Mouse (Mus musculus) forebrain, embryonic 11.5 days (tissue): ENCODE measurements around the gene Zfp428. TPM values are rescaled to one million over a fixed set of nuclear protein-coding genes. Genes with fewer than 3 reads are reported as not detected.

ENCODE experiments used
- ATAC-seq: fragments of 200-750 bp; cut with Nextera tagmentation; replicated peaks from 2 replicates; pipeline ENCODE4 v1.8.0; 2017; ENCODE audit warnings: moderate TSS enrichment; ENCODE audit not compliant: low FRiP score
- DNase-seq: peaks from one replicate; pipeline ENCODE4 v3.0.0-alpha.2; 2017; ENCODE audit warnings: low spot score
- H3K27ac ChIP-seq: fragments of 300-500 bp; sonication (generic); 2 replicates; pipeline ENCODE4 v1.5.1; 2014; ENCODE audit warnings: low read depth, low read length
- H3K27me3 ChIP-seq: fragments of 300-500 bp; sonication (generic); 2 replicates; pipeline ENCODE4 v1.6.1; 2014; ENCODE audit warnings: mild to moderate bottlenecking, low read length, mixed read lengths; ENCODE audit not compliant: control insufficient read depth, insufficient read depth
- H3K36me3 ChIP-seq: fragments of 300-500 bp; sonication (generic); 2 replicates; pipeline ENCODE4 v1.6.1; 2014; ENCODE audit warnings: mild to moderate bottlenecking, low read length, moderate library complexity, mixed read lengths; ENCODE audit not compliant: control insufficient read depth, insufficient read depth
- H3K4me1 ChIP-seq: fragments of 300-500 bp; sonication (generic); replicated peaks from 2 replicates; pipeline ENCODE4 v1.6.1; 2014; ENCODE audit warnings: low read length, mixed read lengths; ENCODE audit not compliant: control insufficient read depth, insufficient read depth
- H3K4me2 ChIP-seq: fragments of 300-500 bp; sonication (generic); 2 replicates; pipeline ENCODE4 v1.6.1; 2014; ENCODE audit warnings: low read depth, mild to moderate bottlenecking, low read length, moderate library complexity, mixed read lengths; ENCODE audit not compliant: severe bottlenecking
- H3K4me3 ChIP-seq: fragments of 300-500 bp; sonication (generic); 2 replicates; pipeline ENCODE4 v1.5.1; 2014; ENCODE audit warnings: low read depth, low read length
- H3K9ac ChIP-seq: fragments of 300-500 bp; sonication (generic); 2 replicates; pipeline ENCODE4 v1.6.1; 2014; ENCODE audit warnings: low read length
- H3K9me3 ChIP-seq: fragments of 300-500 bp; sonication (generic); 2 replicates; pipeline ENCODE4 v1.6.1; 2016; ENCODE audit warnings: low read length, mixed read lengths; ENCODE audit not compliant: control insufficient read depth
- WGBS: fragments of 180-500 bp; shearing (Covaris S2); extraction: QIAGEN DNeasy Blood & Tissue Kit; methylation state at CpG from one replicate; pipeline ENCODE4 v1.1.7; 2014; 5-methylcytosine and 5-hydroxymethylcytosine counted together
- polyA plus RNA-seq: library from polyadenylated mRNA; unstranded; fragments of >200 nt; fragmentation: Nextera tagmentation; extraction: Ambion mirVana; gene quantifications from 2 replicates; pipeline ENCODE4 v1.2.1, GENCODE M21; 2014

Gene Zfp428
- polyA plus RNA-seq, 1 experiment from 2014 or later: 109 TPM

DNA sequence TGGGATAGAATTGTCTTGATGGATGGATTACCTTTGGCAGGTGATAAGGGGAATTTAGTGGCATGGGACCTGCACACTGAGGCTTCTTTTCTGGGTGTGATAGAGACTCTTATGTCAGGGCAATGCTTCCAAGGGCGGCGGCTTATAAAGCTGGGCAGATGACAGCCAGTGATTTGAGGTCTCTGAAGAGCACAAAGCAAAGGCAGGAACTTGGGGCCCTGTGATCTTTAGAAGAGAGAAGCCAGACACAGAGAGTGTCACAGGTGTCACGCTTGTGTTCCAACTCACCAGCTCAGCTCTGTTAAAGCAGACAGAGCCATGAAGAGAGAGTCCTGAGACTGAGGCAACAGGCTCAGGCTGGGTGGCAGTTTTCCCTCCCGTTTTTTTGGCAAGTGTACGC lies 38.9 kb upstream of the Zfp428 start:
- H3K4me3 ChIP-seq: no peak overlapping the region
- no peak overlapping the region for H3K27ac ChIP-seq
- no peaks in the 10 kb centered on the region for H3K27me3 ChIP-seq
- DNase-seq (no peak), ATAC-seq (no peak)
- no peaks in the 10 kb centered on the region; the same call in 1 of the 2 replicates for H3K4me1 ChIP-seq
- H3K9me3 ChIP-seq: peaks cover 4% of the 10 kb centered on the region; the same call in 1 of the 2 replicates
- H3K9ac ChIP-seq: no peak overlapping the region
- H3K36me3 ChIP-seq: no peaks in the 10 kb centered on the region
- H3K4me2 ChIP-seq: no peak overlapping the region
- 88% methylated on average over 5 of the region's 5 CpGs for WGBS

DNA sequence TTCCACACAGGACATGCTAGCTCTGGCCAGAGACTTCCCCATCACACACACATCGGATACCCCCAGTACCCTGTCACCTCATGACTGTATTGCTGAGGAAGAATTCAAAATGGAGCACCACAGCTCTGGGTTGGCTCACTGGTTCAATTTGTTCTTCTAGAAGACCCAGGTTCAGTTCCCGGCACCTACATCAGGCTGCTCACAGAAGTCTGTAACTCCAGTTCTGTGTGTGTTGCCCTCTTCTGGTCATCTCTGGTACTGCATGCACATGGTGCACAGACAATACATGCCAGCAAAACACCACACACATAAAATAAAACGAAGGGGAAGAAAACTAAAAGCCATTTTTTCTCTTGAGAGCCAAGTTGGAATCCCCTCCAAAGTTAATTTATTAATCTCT lies 37.7 kb upstream of the Zfp428 start:
- ATAC-seq (no peak), DNase-seq (no peak)
- no peak overlapping the region for H3K27ac ChIP-seq
- no peak overlapping the region for H3K9ac ChIP-seq
- no peak overlapping the region for H3K4me3 ChIP-seq
- WGBS: 87% methylated on average over 3 of the region's 3 CpGs
- no peaks in the 10 kb centered on the region for H3K27me3 ChIP-seq
- H3K4me1 ChIP-seq: no peaks in the 10 kb centered on the region
- no peaks in the 10 kb centered on the region for H3K36me3 ChIP-seq
- H3K4me2 ChIP-seq: no peak overlapping the region
- H3K9me3 ChIP-seq: peaks cover 4% of the 10 kb centered on the region; the same call in 1 of the 2 replicates

DNA sequence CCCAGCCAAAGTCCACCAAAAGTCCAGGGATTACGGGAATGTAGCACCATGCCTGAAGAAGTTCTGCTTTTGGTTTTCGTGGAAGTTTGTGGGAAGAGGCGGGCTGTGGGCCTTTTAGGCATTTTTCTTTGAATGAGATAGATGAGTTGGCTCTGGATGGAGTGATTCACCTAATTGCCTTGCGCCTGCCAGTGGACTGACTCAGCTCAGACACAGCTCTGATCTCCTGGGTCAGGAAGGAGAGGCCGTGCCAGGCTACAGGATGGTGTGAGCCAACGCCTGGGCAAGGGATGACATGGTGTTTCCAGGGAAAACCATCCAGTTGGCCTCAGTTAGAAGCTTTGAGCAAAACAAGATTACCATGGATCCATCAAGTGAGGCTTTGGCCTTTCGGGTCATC lies 36.5 kb upstream of the Zfp428 start:
- H3K27me3 ChIP-seq: no peaks in the 10 kb centered on the region
- H3K36me3 ChIP-seq: no peaks in the 10 kb centered on the region
- no peak overlapping the region for H3K9ac ChIP-seq
- H3K27ac ChIP-seq: no peak overlapping the region
- 96% methylated on average over 7 of the region's 7 CpGs for WGBS
- H3K4me2 ChIP-seq: no peak overlapping the region
- H3K4me3 ChIP-seq: no peak overlapping the region
- no peak for ATAC-seq
- H3K9me3 ChIP-seq: peaks cover 4% of the 10 kb centered on the region; the same call in 1 of the 2 replicates
- H3K4me1 ChIP-seq: no peaks in the 10 kb centered on the region
- DNase-seq: no peak

DNA sequence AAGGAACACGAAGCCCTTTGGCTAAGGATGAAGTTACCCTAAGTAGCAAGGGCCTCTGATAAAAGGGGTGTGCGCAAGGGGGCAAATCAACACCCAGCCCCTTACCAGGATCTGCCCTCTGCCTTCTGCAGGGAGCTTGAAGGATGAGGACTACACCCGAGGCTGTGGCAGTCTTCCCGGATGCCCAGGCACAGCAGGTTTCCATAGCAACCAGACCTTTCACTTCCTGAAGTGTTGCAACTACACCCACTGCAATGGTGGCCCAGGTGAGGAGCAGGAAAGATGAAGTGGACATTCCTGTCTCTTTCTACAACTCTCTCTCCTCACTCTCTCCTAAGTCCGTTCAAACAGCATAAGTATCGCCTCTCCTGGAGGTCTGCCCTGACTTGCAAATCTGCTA lies 34.4 kb upstream of the Zfp428 start:
- Histone ChIP-seq H3K36me3 (no peaks in the 10 kb centered on the region), H3K9me3 (peaks cover 4% of the 10 kb centered on the region; the same call in 1 of the 2 replicates), H3K9ac (no peak overlapping the region), H3K4me1 (no peaks in the 10 kb centered on the region), H3K4me3 (no peak overlapping the region), H3K27me3 (no peaks in the 10 kb centered on the region), H3K27ac (no peak overlapping the region), H3K4me2 (no peak overlapping the region)
- ATAC-seq (no peak), DNase-seq (no peak)
- 82% methylated on average over 6 of the region's 6 CpGs for WGBS

DNA sequence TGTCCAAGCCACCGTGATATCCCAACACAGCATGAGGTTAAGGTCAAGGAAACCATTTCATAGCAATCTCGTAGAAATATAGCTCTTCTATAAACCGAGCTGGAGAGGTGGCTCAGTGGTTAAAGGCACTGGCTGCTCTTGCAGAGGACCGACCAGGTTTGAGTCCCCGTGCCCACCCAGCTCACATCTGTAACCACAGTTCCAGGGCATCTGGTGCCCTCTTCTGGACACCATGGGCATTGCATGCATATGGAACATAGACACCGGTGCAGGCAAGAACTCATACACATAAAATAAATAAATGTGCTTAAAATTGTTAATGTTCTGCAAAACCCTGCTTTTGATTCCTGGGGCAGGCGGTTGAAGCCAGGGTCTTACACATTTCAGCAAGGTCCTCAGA lies 33.9 kb upstream of the Zfp428 start:
- Histone ChIP-seq H3K4me1 (no peaks in the 10 kb centered on the region), H3K4me2 (no peak overlapping the region), H3K27ac (no peak overlapping the region), H3K9me3 (peaks cover 4% of the 10 kb centered on the region; the same call in 1 of the 2 replicates), H3K36me3 (no peaks in the 10 kb centered on the region), H3K4me3 (no peak overlapping the region), H3K27me3 (no peaks in the 10 kb centered on the region), H3K9ac (no peak overlapping the region)
- 71% methylated on average over 7 of the region's 7 CpGs for WGBS
- ATAC-seq (no peak), DNase-seq (peak; percentile 72)

DNA sequence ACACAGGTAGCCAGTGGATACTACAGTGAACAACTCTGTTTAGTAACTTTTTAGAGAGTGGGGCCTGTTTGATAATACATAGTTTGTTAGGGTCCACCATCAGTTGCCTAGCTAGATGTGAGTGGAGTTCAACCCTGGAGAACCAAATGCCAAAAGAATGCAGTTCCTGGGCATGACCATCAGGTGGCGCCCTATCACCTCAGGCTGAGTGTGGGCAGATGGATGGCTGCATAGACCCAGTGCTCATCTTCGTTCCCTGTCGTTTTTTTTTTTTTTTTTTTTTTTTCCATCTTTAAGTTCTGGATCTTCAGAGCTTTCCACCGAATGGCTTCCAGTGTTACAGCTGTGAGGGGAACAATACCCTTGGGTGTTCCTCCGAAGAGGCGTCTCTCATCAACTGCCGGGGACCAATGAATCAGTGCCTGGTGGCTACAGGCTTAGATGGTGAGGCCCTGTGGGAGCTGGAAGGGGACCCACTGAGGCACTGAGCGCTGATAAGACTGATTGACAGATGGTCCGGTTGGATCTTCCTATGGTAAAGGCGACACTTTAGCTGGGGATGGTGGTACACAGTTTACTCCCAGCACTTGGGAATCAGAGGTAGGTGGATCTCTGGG lies 32.8 kb upstream of the Zfp428 start:
- Histone ChIP-seq H3K27me3 (no peaks in the 10 kb centered on the region), H3K9ac (no peak overlapping the region), H3K4me2 (no peak overlapping the region), H3K9me3 (peaks cover 4% of the 10 kb centered on the region; the same call in 1 of the 2 replicates), H3K4me3 (no peak overlapping the region), H3K4me1 (no peaks in the 10 kb centered on the region), H3K36me3 (no peaks in the 10 kb centered on the region), H3K27ac (no peak overlapping the region)
- WGBS: 52% methylated on average over 10 of the region's 10 CpGs
- peak; percentile 88 for DNase-seq
- ATAC-seq: peak; percentile 70

DNA sequence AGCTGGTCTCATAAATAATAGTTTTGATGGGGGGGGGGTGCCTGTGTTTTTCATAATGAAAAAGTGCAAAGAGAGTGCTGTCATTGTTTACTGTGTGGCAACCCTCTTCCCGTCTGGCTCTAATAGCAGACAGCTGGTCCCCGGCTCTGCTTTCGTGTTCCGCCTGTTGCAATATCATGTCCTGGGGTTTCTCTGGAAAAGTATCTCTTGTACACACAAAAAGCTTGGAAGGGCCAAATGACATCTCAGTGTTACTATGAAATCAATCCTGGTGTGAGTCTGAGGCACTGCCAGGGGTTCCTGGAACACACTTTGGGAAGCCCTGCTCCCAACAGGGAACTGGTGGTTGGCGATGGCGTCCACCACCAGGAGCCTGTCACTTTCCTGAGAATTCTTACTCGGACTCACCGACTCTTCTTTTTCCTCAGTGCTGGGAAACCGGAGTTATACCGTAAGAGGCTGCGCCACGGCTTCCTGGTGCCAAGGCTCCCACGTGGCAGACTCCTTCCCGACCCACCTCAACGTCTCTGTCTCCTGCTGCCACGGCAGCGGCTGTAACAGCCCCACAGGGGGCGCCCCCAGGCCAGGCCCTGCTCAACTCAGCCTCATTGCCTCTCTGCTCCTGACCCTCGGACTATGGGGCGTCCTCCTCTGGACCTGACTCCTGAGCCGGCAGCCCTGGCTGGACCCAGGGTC lies 31.8 kb upstream of the Zfp428 start:
- Histone ChIP-seq H3K4me1 (no peaks in the 10 kb centered on the region), H3K9me3 (no peaks in the 10 kb centered on the region), H3K27ac (no peak overlapping the region), H3K9ac (no peak overlapping the region), H3K4me2 (no peak overlapping the region), H3K27me3 (no peaks in the 10 kb centered on the region), H3K36me3 (no peaks in the 10 kb centered on the region), H3K4me3 (no peak overlapping the region)
- ATAC-seq (no peak), DNase-seq (no peak)
- 38% methylated on average over 21 of the region's 21 CpGs for WGBS

DNA sequence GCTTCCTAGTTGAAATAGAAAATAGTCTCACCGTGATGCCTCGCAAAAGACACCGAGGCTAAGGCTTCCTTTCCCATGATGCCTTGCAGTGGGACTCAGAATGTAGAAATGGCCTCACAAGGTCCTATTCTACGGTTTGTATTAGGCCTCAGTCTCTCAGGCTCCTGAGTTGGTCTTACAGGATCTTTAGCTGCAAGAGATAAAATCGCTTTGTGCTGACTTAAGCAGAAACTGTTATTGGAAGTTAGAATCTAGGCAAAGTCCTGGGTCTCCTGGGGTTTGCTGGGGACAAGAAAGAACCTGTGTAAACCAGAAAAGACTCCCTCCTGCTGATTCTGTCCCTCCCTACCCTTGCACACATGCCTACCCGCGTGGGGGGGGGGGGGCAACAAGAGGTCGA lies 30.5 kb upstream of the Zfp428 start:
- no peaks in the 10 kb centered on the region for H3K36me3 ChIP-seq
- no peak for DNase-seq
- H3K9me3 ChIP-seq: no peaks in the 10 kb centered on the region
- H3K4me3 ChIP-seq: no peak overlapping the region
- no peak overlapping the region for H3K27ac ChIP-seq
- peaks cover 4% of the 10 kb centered on the region; the same call in 1 of the 2 replicates for H3K4me1 ChIP-seq
- ATAC-seq: no peak
- H3K4me2 ChIP-seq: no peak overlapping the region
- 81% methylated on average over 8 of the region's 8 CpGs for WGBS
- H3K9ac ChIP-seq: no peak overlapping the region
- no peaks in the 10 kb centered on the region; the same call in 1 of the 2 replicates for H3K27me3 ChIP-seq

DNA sequence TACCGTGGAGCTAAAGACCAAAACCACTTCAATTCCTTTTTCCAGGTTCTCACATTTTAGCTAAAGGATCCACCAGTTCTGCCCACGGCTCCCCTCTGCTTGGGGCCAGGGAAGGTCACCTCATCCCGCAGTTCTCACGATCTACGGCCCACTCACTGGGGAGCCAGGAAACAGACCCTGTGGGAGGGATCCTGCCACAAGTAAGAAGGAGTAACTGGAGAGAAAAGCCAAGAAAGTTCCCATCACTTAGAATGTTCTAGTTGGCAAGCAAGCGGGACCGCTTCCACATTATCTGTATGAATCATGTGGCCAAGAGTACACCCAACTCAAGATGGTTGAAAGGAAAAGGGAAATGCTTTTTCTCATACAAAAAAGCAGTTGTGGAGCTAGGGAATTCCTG lies 29.9 kb upstream of the Zfp428 start:
- WGBS: 82% methylated on average over 7 of the region's 7 CpGs

More for the DNA sequence above, 29.9 kb upstream of the Zfp428 start:
- H3K4me3 ChIP-seq: no peak overlapping the region
- H3K36me3 ChIP-seq: no peaks in the 10 kb centered on the region
- DNase-seq (no peak), ATAC-seq (no peak)
- no peaks in the 10 kb centered on the region; the same call in 1 of the 2 replicates for H3K27me3 ChIP-seq
- no peak overlapping the region for H3K27ac ChIP-seq
- H3K9me3 ChIP-seq: no peaks in the 10 kb centered on the region
- H3K4me1 ChIP-seq: peaks cover 4% of the 10 kb centered on the region; the same call in 1 of the 2 replicates
- no peak overlapping the region for H3K4me2 ChIP-seq
- no peak overlapping the region for H3K9ac ChIP-seq
